Mouse (Mus musculus) lung, postnatal 4 days (tissue): ENCODE results near the gene Nectin4.
"Not testable (repeated sequence)": the region's sequence is repeated elsewhere in the genome, so short reads cannot be mapped to it uniquely, and the experiment has no call there.

Experiments used
- DNase-seq, 2 experiments: peaks; one replicate each; pipeline ENCODE4 v3.0.0; 2021

Gene Nectin4

DNA sequence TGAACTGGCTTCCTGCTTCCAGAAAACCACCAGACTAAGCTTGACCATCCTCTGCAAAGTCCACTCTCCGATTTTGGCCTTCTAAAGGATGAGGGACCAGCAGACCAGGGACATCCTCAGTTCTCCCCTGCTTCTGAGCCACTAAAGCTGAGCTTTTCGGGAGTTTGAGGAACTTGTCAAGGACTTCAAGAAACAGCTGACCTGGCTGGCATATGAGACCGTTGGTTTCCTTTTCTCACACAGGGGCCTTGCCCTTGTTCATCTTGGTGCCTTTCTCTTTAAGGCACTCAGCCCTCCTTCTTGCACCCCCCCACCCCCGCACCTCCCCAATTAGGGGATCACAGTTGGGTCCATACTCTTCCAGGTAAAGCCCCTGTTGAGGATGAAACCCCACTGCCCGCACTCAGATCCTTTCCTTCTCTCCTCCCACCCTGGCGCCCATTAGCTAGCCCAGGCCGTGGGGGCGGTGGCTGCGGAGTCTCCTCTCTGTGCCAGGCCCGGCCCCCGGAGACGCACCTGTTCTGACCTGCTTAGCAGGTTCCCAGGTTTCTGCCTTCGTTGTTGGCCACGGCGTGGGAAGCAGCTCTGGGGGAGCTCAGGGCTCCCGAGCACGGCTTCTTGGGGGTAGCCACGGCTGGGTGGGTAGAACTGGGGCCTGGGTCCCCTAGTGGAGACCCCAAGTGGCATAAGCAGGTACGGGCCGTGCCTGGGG lies at the start of gene Nectin4:
Gene Nectin4 (plus strand): TSS at position 255 of the 712 bp plus-strand sequence.
- peak; percentile 74 to 81 for DNase-seq

DNA sequence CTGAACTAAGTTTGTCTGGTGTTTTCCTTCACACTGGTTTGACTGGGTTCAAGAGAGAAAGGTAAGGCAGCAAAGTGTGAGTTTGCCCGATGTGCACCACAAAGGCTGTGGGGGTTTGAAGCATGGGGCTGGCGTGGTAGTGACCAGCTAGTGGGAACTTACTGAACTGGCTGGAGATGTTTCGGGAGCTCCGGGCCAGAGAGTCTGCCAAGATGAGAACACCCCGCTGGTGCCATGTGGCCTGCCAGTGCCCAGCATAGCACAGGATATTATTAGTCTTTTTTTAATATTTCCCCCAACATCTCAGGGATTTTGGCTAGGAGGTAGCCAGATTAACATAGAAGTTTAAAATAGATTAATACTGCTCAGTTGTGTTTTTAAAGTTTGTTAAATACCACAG lies 49.7 kb upstream of the Nectin4 start:
- DNase-seq = no peak

DNA sequence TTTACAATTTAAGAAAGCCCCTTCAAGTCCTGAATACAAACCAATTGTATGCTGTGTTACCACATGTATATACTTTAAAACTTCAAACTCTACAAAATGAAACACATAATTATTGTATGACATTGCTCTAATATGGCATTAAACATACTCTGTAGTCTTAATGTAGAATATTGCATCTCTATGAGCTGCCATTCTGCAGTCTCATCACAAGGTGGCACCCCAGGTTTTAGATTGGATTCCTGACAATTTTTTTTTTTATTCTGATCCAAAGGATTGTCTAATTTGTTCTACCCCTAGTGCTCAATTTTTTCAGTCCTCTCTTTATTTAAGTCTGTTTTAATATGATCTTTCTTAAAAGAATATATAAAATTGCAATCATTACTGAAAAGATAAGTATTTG lies 48.5 kb upstream of the Nectin4 start:
- DNase-seq = peak in 1 of 2 experiments; percentile 46

DNA sequence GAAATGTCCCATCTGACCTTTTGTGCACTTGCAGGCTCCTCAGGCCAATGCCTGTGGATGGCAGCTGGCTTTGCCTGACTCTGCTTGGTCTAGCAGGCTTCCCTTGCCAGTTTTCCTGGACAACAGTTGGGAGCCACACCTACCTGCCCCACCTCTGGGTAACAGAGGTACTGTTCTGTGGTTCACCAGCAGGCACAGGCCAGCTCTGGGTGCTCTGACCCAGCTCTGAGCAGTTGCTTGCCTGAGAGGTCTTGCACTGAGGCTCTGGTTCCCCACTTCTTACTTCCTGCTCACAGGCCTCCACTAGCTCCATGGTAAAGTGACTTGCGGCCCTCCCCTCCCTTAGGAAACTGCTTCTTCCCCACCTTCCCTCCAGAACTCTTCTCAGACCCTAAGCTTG lies 47.9 kb upstream of the Nectin4 start:
- DNase-seq = no peak

DNA sequence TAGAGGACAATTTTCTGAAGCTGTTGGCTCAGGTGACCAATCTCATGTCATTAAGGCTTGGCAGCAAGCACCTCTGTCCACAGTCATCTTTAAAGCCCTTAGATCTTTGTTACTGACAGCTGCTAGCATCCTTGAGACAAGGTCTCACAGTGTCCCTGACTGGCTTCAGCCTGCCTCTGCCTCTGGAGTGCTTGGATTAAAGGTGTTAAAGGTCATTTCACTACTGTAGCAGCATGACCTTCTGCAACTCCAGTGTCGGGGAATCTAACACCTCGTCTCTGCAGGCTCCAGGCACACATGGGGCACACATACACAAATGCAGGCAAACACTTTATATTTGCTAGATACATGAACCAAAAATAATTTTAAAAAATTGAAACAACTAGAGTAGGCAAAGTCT lies 44.3 kb upstream of the Nectin4 start:
- DNase-seq = no peak

DNA sequence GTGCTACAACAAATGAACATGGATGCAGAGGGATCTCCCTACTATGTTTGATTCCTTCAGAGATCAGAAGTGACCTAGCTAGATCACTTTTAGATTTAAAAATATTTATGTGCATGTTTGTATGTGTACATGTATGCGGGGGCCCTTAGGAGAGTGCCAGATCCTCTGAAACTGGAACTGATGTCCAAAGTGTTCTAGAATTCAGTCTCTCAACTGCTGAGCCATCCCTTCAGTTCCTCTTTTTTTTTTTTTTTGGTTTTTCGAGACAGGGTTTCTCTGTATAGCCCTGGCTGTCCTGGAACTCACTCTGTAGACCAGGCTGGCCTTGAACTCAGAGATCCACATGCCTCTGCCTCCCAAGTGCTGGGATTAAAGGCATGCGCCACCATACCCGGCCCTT lies 43.3 kb upstream of the Nectin4 start:
- not testable (repeated sequence) for DNase-seq

DNA sequence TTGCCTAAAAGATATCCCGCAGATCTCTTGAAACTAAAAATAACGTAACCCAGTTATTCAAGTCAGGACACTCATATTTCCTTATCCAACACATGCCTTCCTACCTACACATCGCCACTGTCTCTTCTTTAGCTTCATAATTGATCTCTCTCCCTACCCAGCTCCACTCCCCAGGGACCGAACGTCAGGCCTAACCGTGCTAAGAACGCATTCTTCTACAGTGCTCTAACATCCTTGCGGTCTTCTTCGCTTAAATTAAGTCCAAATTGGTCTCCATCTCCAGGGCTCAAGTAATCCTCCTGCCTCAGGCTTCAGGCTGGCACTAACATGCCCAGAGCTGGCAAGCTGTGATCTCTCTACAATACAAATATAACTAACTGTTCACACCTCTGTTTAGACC lies 41.7 kb upstream of the Nectin4 start:
- DNase-seq = peak in 1 of 2 experiments; percentile 16

DNA sequence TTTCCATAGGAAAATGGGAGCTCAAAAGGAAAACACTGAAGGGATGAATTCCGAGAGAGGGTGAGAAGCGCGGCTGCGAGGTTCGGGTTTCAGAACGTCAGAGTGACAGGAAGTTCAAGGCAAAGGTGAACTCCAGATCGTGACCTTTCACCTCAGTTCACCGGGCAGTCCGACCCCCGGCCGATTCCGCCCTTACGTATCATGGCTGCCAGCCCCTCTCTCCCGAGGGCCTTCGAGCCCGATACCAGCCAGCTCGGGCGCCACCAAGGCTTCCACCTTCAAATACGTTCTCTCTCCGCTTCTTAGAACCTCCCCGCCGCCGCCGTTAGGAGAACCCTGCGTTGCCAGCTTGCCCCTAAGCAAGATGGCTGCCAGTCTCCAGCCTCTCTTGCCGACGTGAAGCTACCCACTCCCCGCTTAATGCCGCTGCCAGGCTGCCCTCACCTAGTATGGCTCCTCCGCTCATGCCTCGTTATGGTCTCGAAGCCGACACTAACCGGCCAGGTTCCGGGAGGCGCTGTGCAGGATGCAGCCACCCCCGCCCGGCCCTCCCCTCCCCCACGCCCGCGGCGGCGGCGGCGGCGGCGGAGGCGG lies 41.0 kb upstream of the Nectin4 start, which contains the start of gene Dedd:
Gene Dedd (plus strand): TSS at position 307 of the 594 bp plus-strand sequence.
- peak; percentile 93 to 97 for DNase-seq

DNA sequence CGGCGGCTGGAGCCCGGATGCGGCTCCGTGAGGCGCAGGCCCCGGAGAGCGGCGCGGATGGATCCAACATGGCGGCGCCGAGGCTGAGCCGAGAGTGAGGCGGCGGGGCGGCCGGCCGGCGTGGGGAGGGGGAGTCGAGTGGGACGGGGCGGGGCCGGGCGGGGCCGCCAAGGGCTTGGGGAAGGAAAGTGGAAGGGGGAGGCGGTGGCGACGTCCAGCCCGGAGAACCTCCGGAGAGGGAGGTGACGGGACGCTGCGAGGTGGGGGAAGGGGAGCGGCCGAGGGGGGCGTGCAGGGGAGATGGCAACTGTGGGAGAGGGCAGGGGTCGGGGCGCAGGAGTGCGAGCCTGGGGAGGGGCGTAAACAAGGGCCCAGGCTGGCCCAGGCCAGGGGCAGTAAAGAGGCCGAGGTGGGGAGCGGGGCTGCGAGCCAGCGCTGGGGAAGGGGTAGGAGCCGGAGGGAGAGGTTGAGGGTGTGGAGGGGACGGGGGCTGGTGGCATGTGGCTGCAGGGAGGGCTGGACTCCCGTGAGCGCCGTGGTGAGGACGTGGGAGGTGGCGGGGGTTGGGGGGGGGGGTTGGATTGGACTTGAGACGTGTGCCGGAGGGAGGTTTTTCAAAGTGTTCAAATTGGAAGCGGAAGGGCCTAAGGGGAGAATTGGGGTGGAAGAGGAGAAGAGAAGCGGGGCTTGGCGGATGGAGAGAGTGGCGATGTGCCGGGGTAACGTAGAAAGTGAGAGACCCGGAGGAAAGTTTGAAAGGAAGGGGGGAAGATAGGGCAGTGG lies 40.3 kb upstream of the Nectin4 start:
- DNase-seq = no peak

DNA sequence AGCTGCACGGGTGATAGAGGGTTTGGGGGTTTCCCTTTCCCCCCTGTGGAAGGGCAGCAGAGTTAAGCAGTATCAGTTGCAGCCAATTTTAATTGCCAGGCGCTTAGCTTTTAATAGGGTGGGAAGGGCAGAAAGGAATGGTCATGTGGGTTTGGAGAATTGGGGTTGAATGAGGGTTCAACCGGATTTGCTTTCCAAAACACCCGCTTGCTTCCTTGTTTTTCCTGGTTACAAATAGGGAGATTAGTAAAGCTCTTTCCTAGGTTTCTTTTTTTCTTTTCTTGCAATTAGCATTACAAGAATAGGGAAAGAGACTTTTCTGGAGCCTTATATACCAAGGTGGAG lies 39.7 kb upstream of the Nectin4 start:
- no peak for DNase-seq

DNA sequence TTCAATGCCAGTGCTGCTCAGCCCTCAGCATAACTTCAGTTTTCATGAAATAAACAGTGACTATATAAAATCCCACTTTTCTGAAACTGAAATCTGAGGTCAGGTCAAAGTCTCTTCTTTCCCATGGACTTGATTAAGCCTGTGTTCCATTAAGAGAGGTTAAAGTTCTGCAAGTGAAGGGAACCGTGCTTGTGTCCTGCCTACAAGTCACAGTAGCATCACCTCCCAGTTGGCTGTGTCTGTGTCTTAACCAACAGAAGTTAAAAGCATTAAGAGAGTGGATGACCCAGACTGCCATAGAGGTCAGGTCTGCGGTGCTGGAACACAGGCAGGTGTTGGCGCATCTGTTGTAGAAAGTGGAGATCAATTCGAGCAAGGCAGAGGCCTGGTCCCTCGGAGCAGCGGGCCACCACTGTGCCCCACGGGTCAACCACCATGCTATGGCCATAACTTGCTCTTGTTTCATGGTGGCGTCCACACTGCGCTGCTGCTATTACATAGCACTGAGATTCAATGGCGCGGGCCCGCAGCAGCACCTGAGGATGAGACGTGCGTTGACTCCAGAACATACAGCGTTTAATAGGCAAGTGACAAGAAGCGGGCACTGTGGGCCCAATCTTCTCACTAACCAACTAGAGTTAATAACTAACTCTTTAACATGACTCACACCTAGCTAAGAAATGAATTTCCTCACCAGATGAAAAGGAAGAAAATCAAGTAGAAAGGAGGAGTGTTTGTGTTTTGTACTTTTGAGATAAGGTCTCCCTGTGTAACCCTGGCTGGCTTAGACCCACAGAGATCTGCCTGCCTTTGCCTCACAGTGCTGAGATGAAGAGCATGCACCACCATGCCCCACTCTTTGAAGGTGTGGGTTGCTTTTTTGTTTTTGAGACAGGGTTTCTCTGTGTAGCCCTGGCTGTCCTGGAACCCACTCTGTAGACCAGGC lies 27.4 kb upstream of the Nectin4 start:
- DNase-seq = no peak

DNA sequence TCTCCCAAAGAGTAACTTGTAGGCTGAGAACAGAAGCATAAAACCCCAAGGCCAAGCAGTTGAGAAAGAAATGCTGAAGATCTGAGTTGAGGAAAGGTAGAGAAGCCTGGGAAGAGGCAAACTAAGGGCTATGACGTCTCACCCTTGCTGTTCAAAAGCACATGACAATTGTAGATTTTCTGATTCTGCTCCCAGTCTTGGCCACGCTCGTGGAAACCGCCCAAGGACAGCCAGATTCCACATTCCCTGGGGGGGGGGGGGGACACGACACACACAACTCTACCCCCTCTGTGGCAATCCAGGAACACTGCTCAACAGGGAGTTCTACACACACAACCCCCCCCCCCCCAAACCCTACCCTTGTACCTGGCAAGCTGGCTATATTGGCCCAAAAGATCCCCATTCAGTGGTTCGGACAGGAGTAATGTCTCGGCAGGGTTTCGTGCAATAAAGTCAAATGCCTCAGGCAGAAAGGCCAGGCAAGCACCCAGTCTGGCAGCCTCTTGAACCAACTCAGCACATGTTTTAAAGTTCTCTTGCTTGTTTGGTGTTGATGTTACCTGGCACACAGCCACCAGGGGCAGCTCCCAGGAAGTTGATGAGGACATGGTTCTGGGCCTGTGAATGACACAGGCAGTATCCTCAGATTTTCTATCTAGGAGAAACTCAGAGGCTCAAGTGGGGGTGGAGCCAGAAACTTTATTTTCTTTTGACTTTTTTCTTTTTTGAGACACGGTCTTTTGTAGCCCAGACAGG lies 25.8 kb upstream of the Nectin4 start:
- peak; percentile 68 to 80 for DNase-seq

DNA sequence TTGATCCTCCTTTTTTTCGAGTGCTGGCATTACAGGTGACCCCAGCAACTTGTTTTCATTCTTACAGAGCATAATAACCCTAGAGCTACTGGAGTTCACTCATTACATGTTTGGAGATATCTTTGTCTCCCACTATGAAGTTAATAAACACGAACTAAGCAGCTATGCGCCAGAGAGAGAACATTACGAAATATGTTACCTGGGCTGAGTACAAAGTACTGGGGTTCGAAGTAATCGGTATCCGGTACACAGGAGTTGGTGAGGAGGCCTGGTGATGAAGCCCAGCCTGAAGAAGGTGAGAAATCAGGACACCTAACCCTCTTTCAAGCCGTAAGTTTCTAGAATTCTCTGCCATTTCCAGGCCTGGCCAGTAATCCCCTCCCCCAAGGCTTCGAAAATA lies 25.2 kb upstream of the Nectin4 start:
- DNase-seq = no peak

DNA sequence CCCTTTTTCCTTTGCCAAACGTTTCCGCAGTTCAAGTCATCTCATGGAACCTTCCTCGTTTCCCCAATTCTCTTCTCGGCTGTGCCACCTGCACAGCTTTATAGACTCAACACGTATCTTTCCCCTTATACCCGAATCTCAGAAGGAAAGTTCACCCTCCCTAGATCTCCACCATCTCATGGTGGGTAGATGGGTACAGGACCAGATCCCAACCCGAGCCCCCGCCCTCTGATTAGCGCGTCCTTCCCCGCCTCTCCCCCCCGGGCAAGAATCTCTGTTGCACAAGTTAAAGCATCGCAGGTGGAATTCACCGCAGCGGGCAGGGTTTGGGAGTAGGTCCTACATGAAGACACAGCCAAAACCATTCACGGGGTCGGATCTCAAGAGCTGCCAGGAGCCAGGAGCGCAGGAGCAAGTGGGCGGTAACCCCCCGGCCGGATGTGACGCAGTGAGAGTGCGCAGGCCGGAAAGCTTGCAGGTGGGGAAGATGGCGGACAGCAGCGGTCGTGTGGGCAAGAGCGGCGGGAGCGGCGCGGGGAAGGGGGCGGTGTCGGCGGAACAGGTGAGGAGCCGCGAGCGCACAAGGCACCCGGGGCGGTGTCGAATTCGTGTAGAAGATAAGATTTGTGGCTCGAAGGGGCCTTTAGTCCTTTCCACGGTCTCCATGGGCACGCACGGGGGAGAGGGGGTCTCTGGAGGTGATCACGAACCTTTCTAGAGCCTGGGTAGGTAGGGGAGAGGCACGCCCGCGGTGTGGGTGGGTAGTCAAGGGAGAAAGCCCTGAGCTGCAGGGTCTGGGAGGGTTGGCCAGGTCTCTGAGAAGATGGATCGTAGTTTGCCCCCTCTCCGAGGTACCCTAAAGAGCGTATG lies 24.4 kb upstream of the Nectin4 start, which contains the start of the genes Nit1 and Pfdn2:
Gene Nit1 (minus strand): TSS at position 422 of the 870 bp plus-strand sequence.
Gene Pfdn2 (plus strand): TSS at position 446 of the 870 bp plus-strand sequence.
- DNase-seq = peak; percentile 93

DNA sequence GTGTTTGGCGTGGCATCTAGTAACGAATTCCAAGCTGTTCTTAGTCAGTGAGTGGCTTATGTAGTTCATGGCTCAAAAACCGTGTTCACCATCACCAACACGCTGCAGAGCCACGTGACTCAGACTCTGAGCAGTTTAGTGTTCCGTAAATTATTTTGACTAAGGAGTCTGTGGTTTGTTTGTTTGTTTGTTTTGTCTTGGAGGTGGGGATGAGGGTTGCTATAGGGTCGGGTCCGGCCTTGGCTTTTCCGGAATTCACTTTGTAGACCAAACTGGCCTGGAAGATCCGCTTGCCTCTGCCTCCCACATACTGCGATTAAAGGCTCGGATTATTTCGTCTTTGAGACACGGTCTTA lies 23.8 kb upstream of the Nectin4 start:
- DNase-seq = no peak

DNA sequence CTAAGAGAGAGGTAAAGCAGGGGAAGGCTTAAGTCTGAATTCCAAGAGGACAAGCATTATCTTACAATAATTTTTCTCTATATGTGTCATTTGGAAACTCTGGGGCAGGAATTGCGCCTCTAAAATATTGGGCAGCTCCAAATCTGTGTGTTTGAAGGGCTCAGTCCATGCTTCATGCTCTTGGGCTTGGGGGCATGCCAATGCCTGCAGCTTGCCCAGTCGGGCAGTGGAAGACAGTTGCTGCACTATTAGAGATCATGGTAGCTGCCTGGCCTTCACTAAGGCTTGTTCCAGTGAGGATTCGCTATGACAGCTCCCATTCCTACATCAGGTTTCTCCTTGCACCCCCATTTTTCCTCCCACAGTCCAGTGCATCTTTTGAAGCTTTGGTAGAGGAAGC lies 21.2 kb upstream of the Nectin4 start:
- no peak for DNase-seq

DNA sequence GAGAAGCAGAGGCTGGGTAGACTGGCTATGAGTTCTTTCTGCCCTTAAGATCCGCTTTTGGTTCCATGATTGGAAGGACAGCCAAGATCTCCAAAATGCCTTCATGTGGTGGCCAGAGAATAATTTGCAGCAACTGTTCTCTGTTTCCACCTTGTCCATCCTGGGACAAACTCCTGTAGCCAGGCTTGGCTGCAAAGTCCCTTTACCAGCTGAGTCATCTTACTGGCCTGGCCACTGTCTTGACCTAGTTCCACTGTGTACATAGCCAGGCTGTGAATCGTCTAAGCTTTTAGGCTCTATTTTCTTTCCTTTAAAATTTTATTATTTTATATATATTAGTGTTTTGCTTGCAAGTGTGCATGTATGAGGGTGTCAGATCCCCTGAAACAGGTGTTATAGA lies 20.7 kb upstream of the Nectin4 start:
- DNase-seq = no peak

DNA sequence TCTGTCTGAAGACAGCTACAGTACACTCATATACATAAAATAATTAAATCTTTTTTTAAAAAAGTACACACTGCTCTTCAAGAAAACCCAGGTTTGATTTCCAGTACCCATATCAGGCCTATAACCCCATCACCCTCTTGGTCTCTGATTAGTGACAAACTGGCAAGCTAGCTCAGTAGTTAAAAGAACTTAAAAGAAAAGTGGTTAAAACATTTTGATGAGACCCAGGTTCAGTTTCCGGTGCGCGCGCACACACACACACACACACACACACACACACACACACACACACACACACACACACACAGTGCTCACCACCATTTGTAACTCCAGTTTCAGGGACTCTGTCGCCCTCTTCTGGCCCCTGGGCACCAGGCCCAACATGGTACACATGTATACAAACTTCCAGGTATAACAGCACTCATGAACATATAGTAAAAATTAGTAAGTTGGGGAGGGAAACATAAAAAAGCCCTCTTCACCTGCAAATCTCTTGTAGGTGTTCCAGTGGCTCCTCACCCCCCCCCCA lies 14.0 kb upstream of the Nectin4 start:
- no peak for DNase-seq

DNA sequence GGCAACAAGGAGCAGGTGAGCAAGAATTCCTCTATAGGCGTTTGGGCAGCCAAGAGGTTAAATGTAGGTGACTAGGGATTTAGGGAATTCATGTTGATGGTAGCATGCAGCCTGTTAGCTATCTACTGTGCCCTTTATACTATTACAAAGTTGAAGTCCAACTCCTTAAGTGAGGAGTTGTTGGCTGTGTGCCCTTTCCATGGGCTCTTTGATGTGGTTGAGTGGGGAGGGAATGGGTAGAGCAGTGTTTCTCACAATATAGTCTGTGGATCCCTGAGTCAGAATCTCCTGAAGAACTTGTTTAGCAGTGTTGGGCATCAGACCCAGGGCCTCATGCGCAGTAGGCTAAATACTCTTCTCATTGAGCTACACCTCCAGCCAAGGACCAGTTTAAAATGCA lies 13.1 kb upstream of the Nectin4 start:
- DNase-seq = no peak

DNA sequence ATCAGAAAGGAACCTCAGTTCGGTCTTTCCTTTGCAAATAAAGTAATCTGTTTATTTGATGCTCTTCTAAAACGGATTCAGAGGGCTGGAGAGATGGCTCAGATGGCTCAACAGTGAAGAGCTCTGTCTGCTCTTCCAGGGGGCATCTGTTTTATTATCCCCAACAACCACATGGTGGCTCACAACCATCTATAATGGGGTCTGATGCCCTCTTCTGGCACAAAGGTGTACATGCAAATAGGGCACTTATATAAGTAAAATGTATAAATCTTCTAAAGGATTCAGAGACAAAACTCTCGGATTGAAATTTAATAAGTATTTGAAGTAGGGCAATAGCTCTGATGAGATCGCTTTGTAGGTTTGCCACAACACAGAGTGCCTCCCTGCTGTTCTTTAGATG lies 11.5 kb upstream of the Nectin4 start:
- peak in 1 of 2 experiments; percentile 56 for DNase-seq

DNA sequence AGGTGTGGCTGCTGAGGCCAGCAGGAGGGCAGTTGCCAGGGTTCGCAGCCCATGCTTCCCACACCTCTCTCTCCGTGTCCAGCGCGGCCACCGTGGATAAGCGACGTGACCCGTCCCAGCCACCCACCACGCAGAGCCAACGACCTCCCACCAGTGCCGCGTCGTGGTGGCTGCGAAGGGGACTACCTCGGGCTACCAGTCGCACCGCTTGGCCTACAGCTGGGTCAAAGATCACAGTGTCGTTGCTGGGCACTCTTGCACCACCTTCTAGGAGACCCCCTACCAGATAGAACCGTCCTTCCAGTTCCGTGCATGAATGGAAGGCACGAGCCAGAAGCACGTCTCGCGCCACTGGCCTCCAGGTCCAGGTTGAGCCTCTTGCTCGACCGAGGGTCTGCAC lies 9.6 kb upstream of the Nectin4 start:
- DNase-seq = no peak
